Mouse (Mus musculus) embryonic facial prominence, embryonic 15.5 days (tissue): ENCODE measurements around the gene Tcfl5. TPM values are rescaled to one million over a fixed set of nuclear protein-coding genes. Genes with fewer than 3 reads are reported as not detected.

Source experiments
- ATAC-seq: fragments of 200-750 bp; cut with Nextera tagmentation; 2 replicates; pipeline ENCODE4 v1.8.0; 2017; ENCODE audit warnings: low read depth, moderate TSS enrichment; ENCODE audit not compliant: insufficient number of reproducible peaks, low FRiP score, low TSS enrichment
- H3K27ac ChIP-seq: fragments of 300-500 bp; sonication (generic); replicated peaks from 2 replicates; pipeline ENCODE4 v1.5.1; 2015; ENCODE audit warnings: mild to moderate bottlenecking, inconsistent platforms
- H3K27me3 ChIP-seq: fragments of 300-500 bp; sonication (generic); 2 replicates; pipeline ENCODE4 v1.6.1; 2015; ENCODE audit warnings: inconsistent platforms
- H3K36me3 ChIP-seq: fragments of 300-500 bp; sonication (generic); 2 replicates; pipeline ENCODE4 v1.6.1; 2015; ENCODE audit warnings: mild to moderate bottlenecking, inconsistent platforms
- H3K4me1 ChIP-seq: fragments of 300-500 bp; sonication (generic); 2 replicates; pipeline ENCODE4 v1.6.1; 2015; ENCODE audit warnings: inconsistent platforms
- H3K4me2 ChIP-seq: fragments of 300-500 bp; sonication (generic); replicated peaks from 2 replicates; pipeline ENCODE4 v1.6.1; 2015; ENCODE audit warnings: mild to moderate bottlenecking, inconsistent platforms
- H3K4me3 ChIP-seq: fragments of 300-500 bp; sonication (generic); replicated peaks from 2 replicates; pipeline ENCODE4 v1.5.1; 2015; ENCODE audit warnings: mild to moderate bottlenecking, inconsistent platforms
- H3K9ac ChIP-seq: fragments of 300-500 bp; sonication (generic); 2 replicates; pipeline ENCODE4 v1.6.1; 2015; ENCODE audit warnings: inconsistent platforms
- H3K9me3 ChIP-seq: fragments of 300-500 bp; sonication (generic); replicated peaks from 2 replicates; pipeline ENCODE4 v1.6.1; 2016; ENCODE audit warnings: inconsistent platforms
- WGBS: fragments of 180-500 bp; shearing (Covaris S2); methylation state at CpG from one replicate; pipeline ENCODE4 v1.1.7; 2015; 5-methylcytosine and 5-hydroxymethylcytosine counted together
- polyA plus RNA-seq: library from polyadenylated mRNA; unstranded; fragments of >200 nt; fragmentation: Nextera tagmentation; extraction: Ambion mirVana; gene quantifications from 2 replicates; pipeline ENCODE4 v1.2.1, GENCODE M21; 2015

The Tcfl5 gene
- polyA plus RNA-seq = 0.24 and 0.42 TPM in 2 replicates

GRCm38 (mm10) chr2:180642555-180643260 lies at the start of gene Tcfl5:
Gene Tcfl5 (minus strand): TSS chr2:180642708.
- peaks cover 8% of the 10 kb centered on the region; the same call in 1 of the 2 replicates for H3K4me1 ChIP-seq
- 3% methylated on average over 16 of the region's 56 CpGs for WGBS

GRCm38 (mm10) chr2:180689841-180690240 lies 47.3 kb upstream of the Tcfl5 start:
- ATAC-seq = no peak
- 87% methylated on average over 5 of the region's 5 CpGs for WGBS
- peaks cover 60% of the 10 kb centered on the region for H3K36me3 ChIP-seq
- H3K4me1 ChIP-seq = peaks cover 14% of the 10 kb centered on the region
- no peak overlapping the region for H3K27ac ChIP-seq
- H3K9me3 ChIP-seq = no peaks in the 10 kb centered on the region
- H3K4me2 ChIP-seq = no peak overlapping the region
- no peak overlapping the region for H3K4me3 ChIP-seq
- no peaks in the 10 kb centered on the region for H3K27me3 ChIP-seq
- H3K9ac ChIP-seq = no peak overlapping the region

More at GRCm38 (mm10) chr2:180642555-180643260, at the start of gene Tcfl5:
- Histone ChIP-seq H3K4me2 (peak within 1 kb of the TSS; percentile 56), H3K9ac (no peak within 1 kb of the TSS), H3K9me3 (peaks cover 17% of the 10 kb centered on the region), H3K4me3 (peak within 1 kb of the TSS; percentile 44), H3K27ac (no peak within 1 kb of the TSS), H3K36me3 (no peaks in the 10 kb centered on the region), H3K27me3 (peaks cover 60% of the 10 kb centered on the region)
- ATAC-seq = no peak

DNA sequence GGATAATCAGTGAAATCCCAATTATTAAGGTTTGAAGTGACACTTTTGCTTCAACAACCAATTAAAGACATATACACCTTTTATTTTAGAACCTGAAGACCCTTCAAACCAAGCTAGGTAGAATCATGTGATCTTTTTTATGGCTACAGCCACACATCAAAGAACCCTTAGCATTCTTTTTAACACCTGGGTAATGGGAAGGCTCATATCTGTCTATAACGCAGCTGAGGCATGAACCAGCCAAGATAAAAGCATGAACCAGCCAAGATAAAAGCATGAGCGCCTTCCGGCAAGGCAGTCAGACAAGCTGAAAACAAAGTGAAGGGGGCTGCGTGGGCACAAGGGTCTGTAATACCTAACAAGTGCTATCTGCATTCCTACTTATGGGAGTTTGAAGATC lies 41.5 kb upstream of the Tcfl5 start:
- no peak for ATAC-seq
- H3K27me3 ChIP-seq = no peaks in the 10 kb centered on the region
- H3K4me1 ChIP-seq = no peaks in the 10 kb centered on the region
- no peak overlapping the region for H3K27ac ChIP-seq
- WGBS = 92% methylated on average over 4 of the region's 4 CpGs
- no peak overlapping the region for H3K4me3 ChIP-seq
- H3K4me2 ChIP-seq = no peak overlapping the region
- no peaks in the 10 kb centered on the region for H3K9me3 ChIP-seq
- peaks cover 90% of the 10 kb centered on the region for H3K36me3 ChIP-seq
- no peak overlapping the region for H3K9ac ChIP-seq

GRCm38 (mm10) chr2:180683524-180683923 lies 41.0 kb upstream of the Tcfl5 start:
- Histone ChIP-seq H3K9me3 (no peaks in the 10 kb centered on the region), H3K27me3 (no peaks in the 10 kb centered on the region), H3K36me3 (peaks cover 85% of the 10 kb centered on the region), H3K27ac (no peak overlapping the region), H3K4me3 (no peak overlapping the region), H3K9ac (no peak overlapping the region), H3K4me2 (no peak overlapping the region), H3K4me1 (no peaks in the 10 kb centered on the region)
- 88% methylated on average over 2 of the region's 2 CpGs for WGBS
- ATAC-seq = no peak

GRCm38 (mm10) chr2:180681225-180681624 lies 38.7 kb upstream of the Tcfl5 start:
- Histone ChIP-seq H3K4me2 (no peak overlapping the region), H3K27ac (no peak overlapping the region), H3K9me3 (no peaks in the 10 kb centered on the region), H3K36me3 (peaks cover 64% of the 10 kb centered on the region), H3K4me3 (no peak overlapping the region), H3K9ac (no peak overlapping the region), H3K4me1 (no peaks in the 10 kb centered on the region), H3K27me3 (no peaks in the 10 kb centered on the region)
- no peak for ATAC-seq
- WGBS = 70% methylated on average over 2 of the region's 2 CpGs

- Histone ChIP-seq H3K4me1 (no peaks in the 10 kb centered on the region), H3K9me3 (no peaks in the 10 kb centered on the region), H3K36me3 (peaks cover 46% of the 10 kb centered on the region), H3K9ac (no peak overlapping the region), H3K27ac (no peak overlapping the region), H3K4me3 (no peak overlapping the region), H3K4me2 (no peak overlapping the region), H3K27me3 (no peaks in the 10 kb centered on the region)
- WGBS = 26% methylated on average over 4 of the region's 4 CpGs
- peak; percentile 44; the same call in 1 of the 2 replicates for ATAC-seq
Measured at GRCm38 (mm10) chr2:180678609-180679140, 36.2 kb upstream of the Tcfl5 start.

DNA sequence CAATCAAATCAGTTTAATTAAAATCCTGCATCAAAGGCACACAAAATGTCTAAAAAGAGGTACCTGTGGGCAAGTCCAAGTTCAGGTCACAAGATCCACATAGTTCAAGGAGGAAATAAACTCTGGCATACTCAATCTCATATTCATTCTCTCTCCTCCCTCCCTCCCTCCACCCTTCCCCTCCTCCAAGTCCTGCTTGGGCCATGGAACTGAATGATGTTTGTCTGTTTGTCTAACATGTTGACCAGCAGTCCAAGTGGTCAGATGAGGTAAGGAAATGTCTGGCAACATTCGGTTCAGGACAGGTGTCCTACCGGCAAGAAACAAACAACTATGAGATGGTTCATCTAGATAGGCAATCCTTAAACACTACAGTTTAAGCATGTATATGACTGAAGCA lies 34.2 kb upstream of the Tcfl5 start:
- Histone ChIP-seq H3K9ac (no peak overlapping the region), H3K9me3 (no peaks in the 10 kb centered on the region), H3K4me3 (no peak overlapping the region), H3K27ac (no peak overlapping the region), H3K36me3 (peaks cover 46% of the 10 kb centered on the region), H3K27me3 (no peaks in the 10 kb centered on the region), H3K4me2 (no peak overlapping the region), H3K4me1 (no peaks in the 10 kb centered on the region)
- ATAC-seq = no peak
- 92% methylated on average over 2 of the region's 2 CpGs for WGBS

GRCm38 (mm10) chr2:180662008-180662407 lies 19.5 kb upstream of the Tcfl5 start:
- ATAC-seq = no peak
- peaks cover 34% of the 10 kb centered on the region for H3K36me3 ChIP-seq
- H3K27ac ChIP-seq = no peak overlapping the region
- WGBS = 83% methylated on average over 4 of the region's 4 CpGs
- no peaks in the 10 kb centered on the region for H3K9me3 ChIP-seq
- H3K4me1 ChIP-seq = peaks cover 8% of the 10 kb centered on the region
- no peak overlapping the region for H3K4me3 ChIP-seq
- no peak overlapping the region for H3K9ac ChIP-seq
- no peak overlapping the region for H3K4me2 ChIP-seq
- 0 out of 2 replicates have a peak, but pooled peaks cover 3% of the 10 kb centered on the region for H3K27me3 ChIP-seq

DNA sequence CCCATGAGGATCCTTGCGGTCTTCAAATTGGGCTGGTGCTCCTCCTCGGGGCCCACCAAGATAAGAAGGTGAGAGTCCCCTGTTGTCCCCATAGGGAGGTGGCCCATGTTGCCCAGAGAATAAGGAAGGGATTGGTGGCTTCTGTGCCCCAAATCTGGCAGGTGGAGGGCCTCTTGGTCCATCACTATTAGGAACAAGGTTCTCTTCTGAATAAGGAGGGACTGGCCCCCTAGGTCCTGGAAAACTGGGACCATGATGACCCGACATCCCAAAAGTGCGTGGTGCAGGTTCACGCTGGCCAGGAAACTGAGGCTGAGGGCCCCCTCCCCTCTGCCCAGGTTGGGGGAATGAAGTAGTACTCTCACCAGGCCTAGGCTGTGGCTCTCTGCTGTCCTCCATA lies 18.0 kb upstream of the Tcfl5 start:
- no peak overlapping the region for H3K4me2 ChIP-seq

GRCm38 (mm10) chr2:180659353-180660150 lies 17.0 kb upstream of the Tcfl5 start:
- H3K4me3 ChIP-seq = peak overlapping the region; percentile 15
- no peaks in the 10 kb centered on the region for H3K9me3 ChIP-seq
- WGBS = 23% methylated on average over 42 of the region's 42 CpGs
- 0 out of 2 replicates have a peak, but pooled peaks cover 3% of the 10 kb centered on the region for H3K27me3 ChIP-seq
- peaks cover 8% of the 10 kb centered on the region for H3K4me1 ChIP-seq
- H3K4me2 ChIP-seq = peak overlapping the region; percentile 44
- no peak for ATAC-seq
- H3K27ac ChIP-seq = no peak overlapping the region
- peaks cover 14% of the 10 kb centered on the region; the same call in 1 of the 2 replicates for H3K36me3 ChIP-seq
- H3K9ac ChIP-seq = peak overlapping the region; percentile 12; the same call in 1 of the 2 replicates

More for the DNA sequence above, 18.0 kb upstream of the Tcfl5 start:
- Histone ChIP-seq H3K4me3 (no peak overlapping the region), H3K27me3 (0 out of 2 replicates have a peak, but pooled peaks cover 3% of the 10 kb centered on the region), H3K36me3 (peaks cover 22% of the 10 kb centered on the region), H3K27ac (no peak overlapping the region), H3K9me3 (no peaks in the 10 kb centered on the region), H3K4me1 (peaks cover 8% of the 10 kb centered on the region), H3K9ac (no peak overlapping the region)
- WGBS = 95% methylated on average over 5 of the region's 5 CpGs
- ATAC-seq = no peak

DNA sequence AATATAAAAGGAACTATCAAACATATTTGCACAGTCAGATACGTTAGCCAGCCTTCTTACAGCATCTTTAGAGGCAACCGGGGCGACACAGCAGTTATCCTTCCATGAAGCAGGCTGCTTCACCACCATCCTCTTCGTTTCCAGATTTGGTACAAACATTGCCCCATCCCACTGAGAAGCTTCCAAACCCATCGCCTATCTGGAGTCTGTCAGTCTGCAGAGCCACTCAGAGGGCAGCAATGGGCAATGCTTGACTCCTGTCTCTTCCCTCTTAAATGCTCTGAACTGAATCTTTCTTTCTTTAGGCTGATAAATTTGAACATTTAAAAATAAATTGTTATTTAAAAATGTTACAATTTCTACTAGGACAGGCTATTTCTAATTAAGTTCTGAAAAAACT lies 15.9 kb upstream of the Tcfl5 start:
- H3K4me2 ChIP-seq = no peak overlapping the region
- H3K36me3 ChIP-seq = peaks cover 14% of the 10 kb centered on the region; the same call in 1 of the 2 replicates
- no peak overlapping the region for H3K27ac ChIP-seq
- H3K27me3 ChIP-seq = 0 out of 2 replicates have a peak, but pooled peaks cover 3% of the 10 kb centered on the region
- H3K9me3 ChIP-seq = no peaks in the 10 kb centered on the region
- peaks cover 8% of the 10 kb centered on the region for H3K4me1 ChIP-seq
- no peak overlapping the region for H3K4me3 ChIP-seq
- H3K9ac ChIP-seq = no peak overlapping the region
- WGBS = 88% methylated on average over 5 of the region's 5 CpGs
- no peak for ATAC-seq
